Mouse (Mus musculus): ENCODE measurements at regions not wholly inside any gene's neighbourhood (a gene's known extent, or its start where the extent isn't known, plus 50 kb on each side); places are given as distances from the start of the nearest gene placed in this dataset.

DNA sequence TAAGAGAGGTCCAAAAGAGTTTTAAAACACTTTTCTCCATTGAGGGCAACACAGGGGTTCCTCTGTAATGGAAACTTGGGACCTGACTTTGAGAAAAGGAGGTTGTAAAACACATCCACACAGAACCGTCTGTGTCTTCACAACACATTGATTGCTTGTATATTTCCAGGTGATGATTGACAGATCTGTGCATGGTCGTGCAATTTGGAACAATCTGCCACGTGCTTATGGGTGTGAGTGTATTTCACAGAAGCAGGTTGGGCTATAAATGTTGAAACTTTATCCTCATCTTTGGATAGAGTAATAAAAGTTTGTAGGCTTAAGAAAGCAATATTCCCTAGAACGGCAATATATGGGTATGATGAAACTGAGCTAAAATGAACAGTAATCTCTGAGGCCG, 559.5 kb upstream of the Plxna2 start:
- H3K9me3 ChIP-seq (replicated peaks): no peaks in the 10 kb centered on the region
- no peak for ATAC-seq (replicated peaks; ENCODE audit: insufficient number of reproducible peaks, insufficient read depth, low FRiP score, low read depth)
- no peak overlapping the region for H3K9ac ChIP-seq
- WGBS: 77% methylated on average over 5 of the region's 5 CpGs
- no peak overlapping the region for H3K27ac ChIP-seq
- no peak overlapping the region for H3K4me2 ChIP-seq
- H3K4me1 ChIP-seq (replicated peaks): no peaks in the 10 kb centered on the region
- no peaks in the 10 kb centered on the region for H3K27me3 ChIP-seq
- H3K36me3 ChIP-seq: no peaks in the 10 kb centered on the region
- H3K4me3 ChIP-seq: no peak overlapping the region

DNA sequence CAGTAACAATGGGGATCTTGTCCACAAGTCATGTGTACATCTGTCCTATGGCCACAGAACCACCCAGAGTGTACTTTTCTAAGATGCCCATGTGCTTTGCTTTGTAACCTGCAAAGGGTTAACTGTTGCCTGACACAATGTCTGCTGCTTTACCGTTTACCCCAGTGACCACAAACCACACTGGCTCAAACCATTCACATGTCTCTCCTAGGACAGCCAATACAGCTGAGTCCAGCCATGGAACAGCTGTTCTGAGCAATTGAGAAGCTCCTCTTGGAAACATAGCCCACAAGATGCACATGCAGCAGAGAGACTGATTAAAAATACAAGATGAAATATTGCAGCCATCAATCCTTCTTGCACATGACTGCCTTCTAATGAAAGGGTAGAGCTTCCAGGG, 561.5 kb upstream of the Plxna2 start:
- ATAC-seq (replicated peaks; ENCODE audit: insufficient number of reproducible peaks, insufficient read depth, low FRiP score, low read depth): no peak
- H3K9me3 ChIP-seq (replicated peaks): no peaks in the 10 kb centered on the region
- 19% methylated on average over 1 of the region's 1 CpGs for WGBS
- no peaks in the 10 kb centered on the region for H3K36me3 ChIP-seq
- no peak overlapping the region for H3K27ac ChIP-seq
- no peaks in the 10 kb centered on the region for H3K4me1 ChIP-seq (replicated peaks)
- H3K4me3 ChIP-seq: no peak overlapping the region
- no peak overlapping the region for H3K4me2 ChIP-seq
- H3K27me3 ChIP-seq: no peaks in the 10 kb centered on the region
- no peak overlapping the region for H3K9ac ChIP-seq

DNA sequence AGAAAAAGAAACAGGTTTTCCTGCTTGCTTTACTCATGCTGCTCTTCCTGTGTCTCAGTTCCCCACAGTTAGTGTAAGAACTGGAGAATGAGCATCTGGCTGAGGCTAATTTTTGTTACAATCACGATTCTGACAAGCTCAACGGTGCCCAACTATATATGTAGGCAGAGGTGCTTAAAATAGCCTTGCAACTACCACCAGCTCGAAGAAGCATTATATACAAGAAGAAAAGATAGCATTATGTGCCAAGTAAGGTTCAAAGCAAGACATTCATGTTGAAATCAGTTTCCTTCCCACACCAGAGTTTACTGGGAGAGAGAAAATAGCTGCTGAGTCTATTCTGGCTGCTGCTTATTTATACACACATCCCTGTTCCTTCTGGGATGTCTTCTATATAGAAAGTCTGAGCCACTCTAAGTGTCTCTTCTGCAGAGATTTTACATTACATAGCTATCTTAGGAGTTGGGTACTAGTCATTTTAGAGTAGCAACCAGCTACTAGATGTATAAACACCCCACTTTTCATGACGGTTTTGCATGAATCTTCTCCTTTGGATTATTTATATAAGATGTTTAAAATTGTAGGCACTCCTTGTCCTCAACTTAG, 568.2 kb upstream of the Plxna2 start:
- Histone ChIP-seq H3K27ac (no peak overlapping the region), H3K4me2 (no peak overlapping the region), H3K9ac (no peak overlapping the region), H3K4me1 (replicated peaks) (no peaks in the 10 kb centered on the region), H3K9me3 (replicated peaks) (no peaks in the 10 kb centered on the region), H3K36me3 (no peaks in the 10 kb centered on the region), H3K4me3 (no peak overlapping the region), H3K27me3 (no peaks in the 10 kb centered on the region)
- WGBS: 36% methylated on average over 4 of the region's 4 CpGs
- ATAC-seq (replicated peaks; ENCODE audit: insufficient number of reproducible peaks, insufficient read depth, low FRiP score, low read depth): no peak

GRCm38 (mm10) chr1:194041393-194042352, 576.3 kb upstream of the Plxna2 start:
- 51% methylated on average over 8 of the region's 8 CpGs for WGBS
- H3K4me1 ChIP-seq (replicated peaks): no peaks in the 10 kb centered on the region

DNA sequence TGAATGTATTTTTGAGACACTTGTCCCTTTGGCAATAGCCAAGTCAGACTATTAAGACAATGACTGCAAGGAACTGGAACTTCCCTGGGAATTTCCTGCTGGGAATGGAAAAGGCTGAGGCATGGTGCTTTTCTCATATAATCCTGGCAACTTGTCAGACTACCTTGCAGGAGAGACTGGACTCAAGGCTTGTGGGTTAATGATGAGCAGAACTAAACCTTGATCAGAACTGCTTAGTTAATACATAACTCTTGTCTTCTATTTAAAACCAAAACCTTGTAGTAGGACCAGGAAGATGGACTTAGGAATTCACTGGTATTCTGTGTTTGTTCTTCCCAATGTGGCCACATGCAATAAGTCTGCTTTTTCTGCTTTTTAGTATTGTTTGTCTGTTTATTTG, 579.3 kb upstream of the Plxna2 start:
- Histone ChIP-seq H3K4me2 (no peak overlapping the region), H3K9me3 (replicated peaks) (no peaks in the 10 kb centered on the region), H3K4me1 (replicated peaks) (no peaks in the 10 kb centered on the region), H3K27ac (no peak overlapping the region), H3K9ac (no peak overlapping the region), H3K4me3 (no peak overlapping the region), H3K36me3 (no peaks in the 10 kb centered on the region), H3K27me3 (no peaks in the 10 kb centered on the region)
- ATAC-seq (replicated peaks; ENCODE audit: insufficient number of reproducible peaks, insufficient read depth, low FRiP score, low read depth): no peak

More at GRCm38 (mm10) chr1:194041393-194042352, 576.3 kb upstream of the Plxna2 start:
- no peaks in the 10 kb centered on the region for H3K9me3 ChIP-seq (replicated peaks)
- H3K9ac ChIP-seq: no peak overlapping the region
- ATAC-seq (replicated peaks; ENCODE audit: insufficient number of reproducible peaks, insufficient read depth, low FRiP score, low read depth): no peak
- no peak overlapping the region for H3K4me2 ChIP-seq
- no peak overlapping the region for H3K4me3 ChIP-seq
- H3K27me3 ChIP-seq: no peaks in the 10 kb centered on the region
- H3K36me3 ChIP-seq: no peaks in the 10 kb centered on the region
- H3K27ac ChIP-seq: no peak overlapping the region

DNA sequence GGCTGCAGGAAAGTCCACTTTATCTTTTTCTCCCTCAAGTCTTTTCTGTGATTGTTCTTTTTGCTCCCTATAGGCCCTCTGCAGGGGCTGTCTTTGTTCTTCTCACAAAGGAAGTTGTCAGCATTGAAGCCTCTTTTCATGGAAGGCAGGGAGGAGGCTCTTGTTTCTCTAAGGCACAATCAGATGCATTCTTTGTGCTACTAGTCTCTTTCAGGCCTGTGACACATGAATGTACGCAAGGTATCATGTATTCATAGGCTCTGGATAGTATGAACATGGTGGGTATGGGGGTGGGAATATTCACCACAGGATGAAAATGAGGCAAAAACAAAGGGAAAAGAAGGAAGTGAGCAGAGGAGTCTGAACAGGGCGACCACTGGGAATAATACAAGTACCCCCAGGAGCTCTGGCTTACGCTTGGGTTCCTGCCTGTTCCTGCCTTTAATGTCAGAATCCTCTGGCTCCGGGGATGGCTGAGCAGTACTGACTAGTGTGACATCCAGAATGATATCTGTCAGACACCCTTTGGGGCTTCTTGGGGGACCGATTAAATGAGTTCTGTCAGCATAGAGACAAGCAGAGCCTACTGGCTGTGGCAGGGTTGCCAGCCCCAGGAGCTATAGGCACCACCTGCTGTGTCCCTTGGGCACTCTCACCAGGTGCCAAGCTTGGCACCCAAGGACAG, 583.7 kb upstream of the Plxna2 start:
- 71% methylated on average over 5 of the region's 5 CpGs for WGBS
- ATAC-seq (replicated peaks; ENCODE audit: insufficient number of reproducible peaks, insufficient read depth, low FRiP score, low read depth): no peak
- H3K9ac ChIP-seq: no peak overlapping the region
- H3K27ac ChIP-seq: no peak overlapping the region
- H3K4me2 ChIP-seq: no peak overlapping the region
- H3K27me3 ChIP-seq: no peaks in the 10 kb centered on the region
- H3K36me3 ChIP-seq: no peaks in the 10 kb centered on the region
- H3K4me3 ChIP-seq: no peak overlapping the region
- no peaks in the 10 kb centered on the region for H3K9me3 ChIP-seq (replicated peaks)
- no peaks in the 10 kb centered on the region for H3K4me1 ChIP-seq (replicated peaks)

- no peak overlapping the region for H3K4me3 ChIP-seq
- ATAC-seq (replicated peaks; ENCODE audit: insufficient number of reproducible peaks, insufficient read depth, low FRiP score, low read depth): no peak
- no peak overlapping the region for H3K4me2 ChIP-seq
- no peaks in the 10 kb centered on the region for H3K27me3 ChIP-seq
- H3K27ac ChIP-seq: no peak overlapping the region
- no peaks in the 10 kb centered on the region for H3K36me3 ChIP-seq
- H3K4me1 ChIP-seq (replicated peaks): no peaks in the 10 kb centered on the region
- WGBS: 97% methylated on average over 1 of the region's 1 CpGs
- no peak overlapping the region for H3K9ac ChIP-seq
- H3K9me3 ChIP-seq (replicated peaks): no peaks in the 10 kb centered on the region
Measured at GRCm38 (mm10) chr1:194032603-194033002, 585.4 kb upstream of the Plxna2 start.

DNA sequence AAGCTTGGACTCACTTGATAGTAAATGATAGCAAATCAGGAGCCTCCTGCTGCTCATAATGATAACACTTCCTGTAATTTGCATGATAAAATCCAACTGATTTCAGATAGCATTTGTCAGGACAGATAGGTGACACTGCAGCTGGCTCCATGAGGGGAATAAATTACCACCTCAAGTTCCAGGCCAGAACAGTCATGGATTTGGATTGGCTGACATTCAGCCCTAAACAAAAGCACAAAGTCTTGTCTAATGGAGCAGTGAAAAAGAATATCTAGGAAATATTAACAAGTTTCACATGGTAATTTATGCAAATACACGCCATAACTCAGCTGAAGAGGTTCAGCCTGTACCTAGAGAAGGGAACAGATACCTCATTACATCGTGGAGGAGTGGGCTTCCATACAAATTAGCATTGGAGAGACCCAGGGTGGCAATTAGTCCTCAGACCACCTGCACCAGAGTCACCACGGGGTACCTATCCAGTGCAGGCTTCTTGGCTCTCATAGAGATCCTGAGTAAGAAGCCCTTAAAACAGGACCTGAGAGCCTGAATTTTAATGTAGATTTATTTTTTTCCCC, 587.3 kb upstream of the Plxna2 start:
- no peak for ATAC-seq (replicated peaks; ENCODE audit: insufficient number of reproducible peaks, insufficient read depth, low FRiP score, low read depth)
- WGBS: 55% methylated on average over 3 of the region's 3 CpGs

GRCm38 (mm10) chr1:194026958-194027692, 590.9 kb upstream of the Plxna2 start:
- no peak for ATAC-seq (replicated peaks; ENCODE audit: insufficient number of reproducible peaks, insufficient read depth, low FRiP score, low read depth)
- Histone ChIP-seq H3K36me3 (no peaks in the 10 kb centered on the region), H3K4me2 (no peak overlapping the region), H3K27me3 (no peaks in the 10 kb centered on the region), H3K9me3 (replicated peaks) (no peaks in the 10 kb centered on the region), H3K27ac (no peak overlapping the region), H3K9ac (no peak overlapping the region), H3K4me1 (replicated peaks) (no peaks in the 10 kb centered on the region), H3K4me3 (no peak overlapping the region)
- 56% methylated on average over 7 of the region's 7 CpGs for WGBS

More for the DNA sequence above, 587.3 kb upstream of the Plxna2 start:
- no peaks in the 10 kb centered on the region for H3K27me3 ChIP-seq
- no peaks in the 10 kb centered on the region for H3K4me1 ChIP-seq (replicated peaks)
- H3K4me2 ChIP-seq: no peak overlapping the region
- no peaks in the 10 kb centered on the region for H3K36me3 ChIP-seq
- no peak overlapping the region for H3K9ac ChIP-seq
- H3K4me3 ChIP-seq: no peak overlapping the region
- no peaks in the 10 kb centered on the region for H3K9me3 ChIP-seq (replicated peaks)
- H3K27ac ChIP-seq: no peak overlapping the region

- no peak for ATAC-seq (replicated peaks; ENCODE audit: insufficient number of reproducible peaks, insufficient read depth, low FRiP score, low read depth)
- Histone ChIP-seq H3K27ac (no peak overlapping the region), H3K9me3 (replicated peaks) (no peaks in the 10 kb centered on the region), H3K9ac (no peak overlapping the region), H3K36me3 (no peaks in the 10 kb centered on the region), H3K4me2 (no peak overlapping the region), H3K27me3 (no peaks in the 10 kb centered on the region), H3K4me1 (replicated peaks) (no peaks in the 10 kb centered on the region), H3K4me3 (no peak overlapping the region)
- 17% methylated on average over 2 of the region's 2 CpGs for WGBS
Measured at GRCm38 (mm10) chr1:194026213-194026612, 591.8 kb upstream of the Plxna2 start.

GRCm38 (mm10) chr1:194019282-194019681, 598.7 kb upstream of the Plxna2 start:
- Histone ChIP-seq H3K4me3 (no peak overlapping the region), H3K4me2 (no peak overlapping the region), H3K27me3 (no peaks in the 10 kb centered on the region), H3K9ac (no peak overlapping the region), H3K27ac (no peak overlapping the region), H3K4me1 (replicated peaks) (no peaks in the 10 kb centered on the region), H3K9me3 (replicated peaks) (no peaks in the 10 kb centered on the region), H3K36me3 (no peaks in the 10 kb centered on the region)
- no peak for ATAC-seq (replicated peaks; ENCODE audit: insufficient number of reproducible peaks, insufficient read depth, low FRiP score, low read depth)
